Mouse (Mus musculus): ENCODE data around the gene Stxbp6. TPM values are rescaled to one million over a fixed set of nuclear protein-coding genes. Genes with fewer than 3 reads are reported as not detected.

The Stxbp6 gene
- polyA plus RNA-seq, 1 experiment from 2014 or later, result 11.5 TPM

DNA sequence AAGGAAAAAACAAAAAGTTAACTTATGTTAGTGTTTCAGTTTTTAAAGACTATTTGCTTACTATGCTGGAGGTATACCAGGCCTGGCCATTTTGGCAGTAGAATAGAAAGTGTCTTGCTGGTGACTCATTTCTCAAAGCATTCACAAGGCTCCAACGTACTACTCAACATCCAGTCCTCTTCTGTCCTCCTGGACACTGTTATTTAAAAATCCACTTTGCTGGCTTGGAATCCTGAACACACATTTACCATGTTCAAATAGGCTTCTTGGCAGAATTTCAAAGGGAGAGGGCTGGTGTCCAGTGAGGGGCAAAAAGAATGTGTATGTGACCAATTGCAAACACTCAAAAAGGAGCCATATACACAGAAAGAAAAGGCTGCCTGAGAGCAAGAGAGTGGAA is 86.7 kb downstream of the Stxbp6 start:
- H3K4me1 ChIP-seq, result 0 out of 2 replicates have a peak, but pooled peaks cover 4% of the 10 kb centered on the region
- H3K4me2 ChIP-seq (replicated peaks), result no peak overlapping the region
- no peaks in the 10 kb centered on the region for H3K36me3 ChIP-seq
- 88% methylated on average over 1 of the region's 1 CpGs for WGBS
- no peak overlapping the region for H3K27ac ChIP-seq
- no peak overlapping the region for H3K9ac ChIP-seq
- H3K9me3 ChIP-seq (replicated peaks), result no peaks in the 10 kb centered on the region
- no peak for ATAC-seq (ENCODE audit: low FRiP score)
- H3K27me3 ChIP-seq, result no peaks in the 10 kb centered on the region
- no peak overlapping the region for H3K4me3 ChIP-seq

DNA sequence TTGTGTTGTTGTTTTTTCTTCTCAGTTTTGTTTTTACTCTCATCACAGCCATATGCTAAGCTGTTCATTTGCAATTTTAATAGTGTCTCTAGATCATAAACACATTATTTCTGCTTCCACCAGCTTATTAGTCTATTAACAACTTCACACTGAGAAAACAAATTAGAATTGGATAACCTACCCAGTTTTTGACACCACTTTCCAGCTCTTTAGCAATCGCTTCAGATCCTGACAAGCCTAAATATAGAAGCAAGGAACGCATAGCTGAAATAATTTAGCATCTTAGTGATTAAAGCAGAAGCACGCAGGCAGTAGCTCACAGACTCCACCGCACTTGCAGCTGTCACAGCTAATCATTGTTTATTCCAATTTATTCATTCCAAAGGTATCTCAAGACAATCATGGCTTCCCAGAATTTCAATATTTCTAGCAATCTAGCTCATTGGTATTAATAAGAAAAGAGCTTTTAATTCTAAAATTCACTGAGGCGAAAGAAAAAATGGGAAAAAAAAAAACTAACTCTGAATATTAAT is 95.1 kb downstream of the Stxbp6 start:
- WGBS, result 76% methylated on average over 5 of the region's 5 CpGs
- Histone ChIP-seq H3K27ac (no peak overlapping the region), H3K36me3 (no peaks in the 10 kb centered on the region), H3K4me2 (replicated peaks) (no peak overlapping the region), H3K9ac (no peak overlapping the region), H3K4me1 (peaks cover 4% of the 10 kb centered on the region; the same call in 1 of the 2 replicates), H3K4me3 (no peak overlapping the region), H3K9me3 (replicated peaks) (no peaks in the 10 kb centered on the region), H3K27me3 (no peaks in the 10 kb centered on the region)
- no peak for ATAC-seq (ENCODE audit: low FRiP score)

DNA sequence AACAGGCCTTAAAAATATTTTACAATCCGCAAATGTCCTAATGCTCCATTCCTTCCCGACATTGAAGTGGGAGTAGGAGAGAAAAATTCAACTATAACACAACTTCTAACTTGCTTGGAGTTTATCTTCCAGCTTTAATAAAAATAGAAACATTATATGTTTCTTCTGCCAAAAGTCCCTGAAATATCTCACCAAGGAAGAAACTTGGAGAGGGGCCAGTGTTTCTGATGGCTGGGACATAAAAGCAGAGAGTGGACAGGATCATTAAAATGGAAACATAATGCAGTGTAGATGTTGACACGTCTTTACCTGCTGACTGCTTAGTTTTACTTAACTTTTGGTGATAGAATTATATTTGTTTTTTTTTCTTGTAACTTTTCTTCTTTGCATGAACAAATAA is 99.2 kb downstream of the Stxbp6 start:
- Histone ChIP-seq H3K27me3 (no peaks in the 10 kb centered on the region), H3K4me1 (peaks cover 4% of the 10 kb centered on the region; the same call in 1 of the 2 replicates), H3K27ac (no peak overlapping the region), H3K36me3 (no peaks in the 10 kb centered on the region), H3K9me3 (replicated peaks) (no peaks in the 10 kb centered on the region), H3K9ac (no peak overlapping the region), H3K4me3 (no peak overlapping the region), H3K4me2 (replicated peaks) (no peak overlapping the region)
- ATAC-seq (ENCODE audit: low FRiP score), result no peak
- 86% methylated on average over 3 of the region's 3 CpGs for WGBS

GRCm38 (mm10) chr12:44971477-44971876 is 103.0 kb downstream of the Stxbp6 start:
- Histone ChIP-seq H3K36me3 (no peaks in the 10 kb centered on the region), H3K4me1 (no peaks in the 10 kb centered on the region), H3K9ac (no peak overlapping the region), H3K4me3 (no peak overlapping the region), H3K4me2 (replicated peaks) (no peak overlapping the region), H3K27me3 (no peaks in the 10 kb centered on the region), H3K9me3 (replicated peaks) (no peaks in the 10 kb centered on the region), H3K27ac (no peak overlapping the region)
- WGBS, result 95% methylated on average over 2 of the region's 2 CpGs
- no peak for ATAC-seq (ENCODE audit: low FRiP score)

- ATAC-seq (ENCODE audit: low FRiP score), result no peak
- Histone ChIP-seq H3K9ac (no peak overlapping the region), H3K27ac (no peak overlapping the region), H3K36me3 (no peaks in the 10 kb centered on the region), H3K4me3 (no peak overlapping the region), H3K9me3 (replicated peaks) (no peaks in the 10 kb centered on the region), H3K4me1 (no peaks in the 10 kb centered on the region), H3K4me2 (replicated peaks) (no peak overlapping the region), H3K27me3 (no peaks in the 10 kb centered on the region)
- 87% methylated on average over 1 of the region's 1 CpGs for WGBS
These were observed 107.1 kb downstream of the Stxbp6 start for GRCm38 (mm10) chr12:44967448-44967847.

DNA sequence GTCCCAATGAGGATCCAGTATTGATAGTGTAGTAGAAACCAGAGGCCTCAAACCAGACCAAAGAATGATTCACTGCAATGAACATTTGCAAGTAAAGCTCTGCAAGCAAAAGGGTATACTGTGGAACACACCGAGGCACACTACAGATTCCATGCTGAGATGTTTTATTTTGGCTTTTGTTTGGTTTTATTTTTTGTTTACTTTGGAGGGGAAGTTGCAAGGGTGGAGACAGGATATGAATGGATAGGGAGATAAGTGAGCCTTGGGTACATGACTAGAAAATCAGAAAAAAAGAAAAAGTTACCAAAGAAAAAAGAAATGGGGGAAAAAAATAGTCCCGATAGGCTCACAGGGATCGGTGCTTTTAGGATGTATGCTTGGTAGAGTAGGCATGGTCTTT is 117.0 kb downstream of the Stxbp6 start:
- ATAC-seq (ENCODE audit: low FRiP score), result no peak
- Histone ChIP-seq H3K9ac (no peak overlapping the region), H3K4me1 (no peaks in the 10 kb centered on the region), H3K36me3 (no peaks in the 10 kb centered on the region), H3K27me3 (no peaks in the 10 kb centered on the region), H3K9me3 (replicated peaks) (no peaks in the 10 kb centered on the region), H3K4me2 (replicated peaks) (no peak overlapping the region), H3K27ac (no peak overlapping the region), H3K4me3 (no peak overlapping the region)
- WGBS, result 86% methylated on average over 3 of the region's 3 CpGs

DNA sequence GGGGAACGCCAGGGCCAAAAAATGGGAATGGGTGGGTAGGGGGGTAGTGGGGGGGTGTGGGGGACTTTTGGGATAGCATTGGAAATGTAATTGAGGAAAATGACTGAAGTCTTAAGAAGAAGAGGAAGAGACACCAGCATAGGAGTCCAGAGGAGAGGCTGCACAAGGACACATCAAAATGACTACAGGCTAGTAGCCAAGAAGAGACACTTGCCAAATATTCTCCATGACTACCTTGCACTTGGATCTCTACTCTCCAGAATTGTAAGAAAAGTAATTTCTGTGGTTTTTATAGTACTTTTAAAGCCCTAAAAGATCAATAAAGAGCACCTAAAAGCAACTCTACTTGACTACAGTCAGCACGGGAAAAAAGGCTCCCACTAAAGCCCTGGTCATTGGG is 121.4 kb downstream of the Stxbp6 start:
- no peaks in the 10 kb centered on the region for H3K4me1 ChIP-seq
- H3K9me3 ChIP-seq (replicated peaks), result no peaks in the 10 kb centered on the region
- no peaks in the 10 kb centered on the region for H3K27me3 ChIP-seq
- H3K36me3 ChIP-seq, result no peaks in the 10 kb centered on the region
- WGBS, result 92% methylated on average over 2 of the region's 2 CpGs
- H3K4me2 ChIP-seq (replicated peaks), result no peak overlapping the region
- H3K27ac ChIP-seq, result no peak overlapping the region
- H3K9ac ChIP-seq, result no peak overlapping the region
- no peak for ATAC-seq (ENCODE audit: low FRiP score)
- no peak overlapping the region for H3K4me3 ChIP-seq

DNA sequence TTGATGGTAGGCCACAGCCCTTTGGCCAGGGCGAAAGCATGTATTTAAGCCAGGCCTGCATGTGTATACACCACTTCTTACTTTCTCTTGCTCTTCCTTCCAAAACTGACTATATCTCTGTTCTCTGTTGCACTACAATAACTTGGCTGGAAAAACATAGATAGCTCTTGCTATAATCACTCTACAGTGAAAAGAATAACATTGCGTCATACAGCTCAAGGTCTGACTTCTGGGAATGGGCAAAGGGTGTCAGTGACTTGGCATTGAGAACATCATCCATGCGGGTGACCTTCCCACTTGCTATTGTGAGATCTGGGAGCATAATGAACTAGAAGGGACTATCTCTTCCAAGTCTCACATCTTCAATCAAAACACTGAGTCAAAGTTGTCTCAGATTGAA is 122.4 kb downstream of the Stxbp6 start:
- H3K27me3 ChIP-seq, result no peaks in the 10 kb centered on the region
- H3K9ac ChIP-seq, result no peak overlapping the region
- 95% methylated on average over 3 of the region's 3 CpGs for WGBS
- ATAC-seq (ENCODE audit: low FRiP score), result no peak
- no peak overlapping the region for H3K27ac ChIP-seq
- no peaks in the 10 kb centered on the region for H3K4me1 ChIP-seq
- no peak overlapping the region for H3K4me3 ChIP-seq
- no peaks in the 10 kb centered on the region for H3K36me3 ChIP-seq
- H3K4me2 ChIP-seq (replicated peaks), result no peak overlapping the region
- no peaks in the 10 kb centered on the region for H3K9me3 ChIP-seq (replicated peaks)

DNA sequence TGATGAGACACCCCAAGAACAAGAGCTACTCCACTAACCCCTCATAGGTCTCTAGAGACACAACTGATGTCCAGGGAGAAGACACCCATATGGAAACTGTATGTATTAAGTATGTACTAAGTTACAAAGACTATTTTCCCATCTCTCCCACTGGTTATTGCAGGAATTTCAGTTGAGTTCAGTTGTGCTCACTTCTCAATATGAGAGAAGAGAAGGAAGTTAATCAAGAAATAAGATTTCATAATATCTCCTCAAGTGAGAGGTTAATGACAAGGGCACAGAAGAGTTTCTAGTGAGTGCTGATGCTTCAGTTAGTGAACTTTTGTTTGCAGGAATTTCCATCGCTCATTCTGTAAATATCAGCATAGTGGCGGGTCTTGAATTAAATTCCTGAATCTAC is 124.0 kb downstream of the Stxbp6 start:
- H3K4me1 ChIP-seq, result no peaks in the 10 kb centered on the region
- H3K9ac ChIP-seq, result no peak overlapping the region
- ATAC-seq (ENCODE audit: low FRiP score), result no peak
- H3K9me3 ChIP-seq (replicated peaks), result no peaks in the 10 kb centered on the region
- no peaks in the 10 kb centered on the region for H3K36me3 ChIP-seq
- no peaks in the 10 kb centered on the region for H3K27me3 ChIP-seq
- H3K4me3 ChIP-seq, result no peak overlapping the region
- no peak overlapping the region for H3K4me2 ChIP-seq (replicated peaks)
- no peak overlapping the region for H3K27ac ChIP-seq
- 88% methylated on average over 2 of the region's 2 CpGs for WGBS

DNA sequence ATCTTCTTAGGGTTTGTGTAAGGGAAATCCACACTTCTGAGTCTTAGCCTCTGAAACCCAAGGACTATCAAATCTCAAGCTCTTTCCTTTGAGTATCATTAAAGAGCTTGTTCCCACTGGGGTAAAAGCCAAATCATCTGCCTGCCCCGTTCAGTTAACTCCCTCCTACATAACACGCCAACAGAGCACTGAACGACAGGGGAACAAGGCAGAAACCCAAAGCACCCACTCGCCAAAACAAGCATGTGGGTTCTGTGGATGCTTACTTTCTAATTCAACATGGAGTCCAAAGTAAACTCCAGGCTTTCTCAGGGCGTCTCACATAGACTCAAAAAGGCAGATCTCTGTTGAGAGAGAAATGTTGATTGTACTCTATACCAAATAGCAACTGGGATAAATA is 126.7 kb downstream of the Stxbp6 start:
- WGBS, result 84% methylated on average over 5 of the region's 5 CpGs
- no peak overlapping the region for H3K9ac ChIP-seq

DNA sequence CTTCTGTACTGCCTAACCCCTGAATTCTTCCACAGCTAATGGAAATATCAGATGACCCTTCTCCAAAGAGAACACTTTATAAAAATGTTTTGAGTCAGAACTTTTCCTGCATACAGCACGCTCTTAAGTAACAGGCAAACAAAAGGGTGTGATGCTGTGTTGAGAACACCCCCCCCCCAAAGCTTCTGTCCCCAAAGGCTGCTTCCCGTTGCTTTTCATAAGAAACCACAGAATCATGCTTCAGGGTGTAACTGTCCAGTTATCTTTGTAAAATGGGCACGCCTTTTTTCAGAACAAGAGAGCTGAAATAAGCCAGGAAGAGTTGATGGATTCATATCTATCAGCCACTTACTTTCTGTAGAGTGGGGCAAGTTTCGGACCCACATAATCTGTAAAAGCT is 134.2 kb downstream of the Stxbp6 start:
- Histone ChIP-seq H3K27me3 (no peaks in the 10 kb centered on the region), H3K4me2 (replicated peaks) (no peak overlapping the region), H3K36me3 (no peaks in the 10 kb centered on the region), H3K4me3 (no peak overlapping the region), H3K9ac (no peak overlapping the region), H3K9me3 (replicated peaks) (no peaks in the 10 kb centered on the region), H3K27ac (no peak overlapping the region), H3K4me1 (no peaks in the 10 kb centered on the region)
- 86% methylated on average over 4 of the region's 4 CpGs for WGBS
- ATAC-seq (ENCODE audit: low FRiP score), result no peak

More for the DNA sequence above, 126.7 kb downstream of the Stxbp6 start:
- Histone ChIP-seq H3K9me3 (replicated peaks) (no peaks in the 10 kb centered on the region), H3K36me3 (no peaks in the 10 kb centered on the region), H3K4me2 (replicated peaks) (no peak overlapping the region), H3K27me3 (no peaks in the 10 kb centered on the region), H3K27ac (no peak overlapping the region), H3K4me3 (no peak overlapping the region), H3K4me1 (no peaks in the 10 kb centered on the region)
- no peak for ATAC-seq (ENCODE audit: low FRiP score)

GRCm38 (mm10) chr12:44939106-44939505 is 135.4 kb downstream of the Stxbp6 start:
- Histone ChIP-seq H3K4me3 (no peak overlapping the region), H3K4me1 (no peaks in the 10 kb centered on the region), H3K27ac (no peak overlapping the region), H3K4me2 (replicated peaks) (no peak overlapping the region), H3K36me3 (no peaks in the 10 kb centered on the region), H3K9me3 (replicated peaks) (no peaks in the 10 kb centered on the region), H3K9ac (no peak overlapping the region), H3K27me3 (no peaks in the 10 kb centered on the region)
- 80% methylated on average over 8 of the region's 8 CpGs for WGBS
- ATAC-seq (ENCODE audit: low FRiP score), result no peak

- H3K27ac ChIP-seq, result no peak overlapping the region
- no peaks in the 10 kb centered on the region for H3K27me3 ChIP-seq
- 0 out of 2 replicates have a peak, but pooled peaks cover 3% of the 10 kb centered on the region for H3K4me1 ChIP-seq
- no peak overlapping the region for H3K9ac ChIP-seq
- 86% methylated on average over 6 of the region's 6 CpGs for WGBS
- no peaks in the 10 kb centered on the region for H3K9me3 ChIP-seq (replicated peaks)
- no peak for ATAC-seq (ENCODE audit: low FRiP score)
- H3K36me3 ChIP-seq, result no peaks in the 10 kb centered on the region
- H3K4me2 ChIP-seq (replicated peaks), result no peak overlapping the region
- no peak overlapping the region for H3K4me3 ChIP-seq
These were observed 141.6 kb downstream of the Stxbp6 start for GRCm38 (mm10) chr12:44932954-44933353.
